Mouse (Mus musculus) lung, postnatal 0 days (tissue): ENCODE data around the gene Acot13. TPM values are rescaled to one million over a fixed set of nuclear protein-coding genes. Genes with fewer than 3 reads are reported as not detected.
"Not testable (repeated sequence)": the region's sequence is repeated elsewhere in the genome, so short reads cannot be mapped to it uniquely, and the experiment has no call there.

ENCODE experiments used
- ATAC-seq: fragments of 200-750 bp; cut with Nextera tagmentation; 2 replicates; pipeline ENCODE4 v1.8.0; 2017; ENCODE audit warnings: moderate library complexity
- DNase-seq: peaks from one replicate; pipeline ENCODE4 v3.0.0-alpha.2; 2016; ENCODE audit warnings: low spot score
- H3K27ac ChIP-seq: fragments of 300-500 bp; sonication (generic); 2 replicates; pipeline ENCODE4 v1.5.1; 2014; ENCODE audit warnings: antibody characterized with exemption, mild to moderate bottlenecking, low read length, mixed read lengths
- H3K27me3 ChIP-seq: fragments of 300-500 bp; sonication (generic); replicated peaks from 2 replicates; pipeline ENCODE4 v1.6.1; 2014; ENCODE audit warnings: low read length, mixed read lengths; ENCODE audit not compliant: insufficient read depth
- H3K36me3 ChIP-seq: fragments of 300-500 bp; sonication (generic); 2 replicates; pipeline ENCODE4 v1.6.1; 2014; ENCODE audit warnings: low read length, mixed read lengths; ENCODE audit not compliant: insufficient read depth
- H3K4me1 ChIP-seq: fragments of 300-500 bp; sonication (generic); 2 replicates; pipeline ENCODE4 v1.6.1; 2014; ENCODE audit warnings: antibody characterized with exemption, low read depth, low read length, mixed read lengths; ENCODE audit not compliant: insufficient read depth
- H3K4me2 ChIP-seq: fragments of 300-500 bp; sonication (generic); replicated peaks from 2 replicates; pipeline ENCODE4 v1.6.1; 2014; ENCODE audit warnings: low read depth, mild to moderate bottlenecking, low read length, moderate library complexity, mixed read lengths
- H3K4me3 ChIP-seq: fragments of 300-500 bp; sonication (generic); 2 replicates; pipeline ENCODE4 v1.5.1; 2014; ENCODE audit warnings: low read depth, low read length
- H3K9ac ChIP-seq: fragments of 300-500 bp; sonication (generic); replicated peaks from 2 replicates; pipeline ENCODE4 v1.6.1; 2014; ENCODE audit warnings: low read depth, mild to moderate bottlenecking
- H3K9me3 ChIP-seq: fragments of 300-500 bp; sonication (generic); 2 replicates; pipeline ENCODE4 v1.6.1; 2016; ENCODE audit warnings: low read length, mixed read lengths
- CTCF ChIP-seq: IDR thresholded peaks from 2 replicates; pipeline ENCODE4 v1.5.1; 2016; ENCODE audit warnings: antibody characterized with exemption, mild to moderate bottlenecking
- EP300 ChIP-seq: IDR thresholded peaks from 2 replicates; pipeline ENCODE4 v1.6.1; 2016; ENCODE audit warnings: antibody characterized with exemption, mild to moderate bottlenecking, control low read depth
- WGBS: fragments of 180-500 bp; shearing (Covaris S2); extraction: QIAGEN DNeasy Blood & Tissue Kit; methylation state at CpG from one replicate; pipeline ENCODE4 v1.1.7; 2014; 5-methylcytosine and 5-hydroxymethylcytosine counted together
- polyA plus RNA-seq: library from polyadenylated mRNA; unstranded; fragments of >200 nt; fragmentation: Nextera tagmentation; extraction: Ambion mirVana; gene quantifications from 2 replicates; pipeline ENCODE4 v1.2.1, GENCODE M21; 2015

The Acot13 gene
- polyA plus RNA-seq, 1 experiment from 2014 or later: 87.2 TPM

- TF ChIP-seq EP300: no peak
- TF ChIP-seq CTCF: no peak
- no peak overlapping the region for H3K4me2 ChIP-seq
- H3K9ac ChIP-seq: no peak overlapping the region
- no peaks in the 10 kb centered on the region for H3K9me3 ChIP-seq
- no peaks in the 10 kb centered on the region for H3K36me3 ChIP-seq
- ATAC-seq (no peak), DNase-seq (no peak)
- 72% methylated on average over 8 of the region's 8 CpGs for WGBS
- no peak overlapping the region for H3K27ac ChIP-seq
- H3K4me3 ChIP-seq: no peak overlapping the region
- no peaks in the 10 kb centered on the region for H3K27me3 ChIP-seq
- no peaks in the 10 kb centered on the region for H3K4me1 ChIP-seq
These were observed 52.5 kb downstream of the Acot13 start for GRCm38 (mm10) chr13:24778706-24779380.

- 64% methylated on average over 2 of the region's 2 CpGs for WGBS
- no peaks in the 10 kb centered on the region for H3K36me3 ChIP-seq
These were observed 53.3 kb downstream of the Acot13 start for GRCm38 (mm10) chr13:24778026-24778425.

GRCm38 (mm10) chr13:24776146-24776844 lies 55.0 kb downstream of the Acot13 start:
- no peak for ATAC-seq

More at GRCm38 (mm10) chr13:24778026-24778425, 53.3 kb downstream of the Acot13 start:
- Histone ChIP-seq H3K9ac (no peak overlapping the region), H3K9me3 (no peaks in the 10 kb centered on the region), H3K27ac (no peak overlapping the region), H3K4me2 (no peak overlapping the region), H3K4me1 (no peaks in the 10 kb centered on the region), H3K4me3 (no peak overlapping the region), H3K27me3 (no peaks in the 10 kb centered on the region)
- DNase-seq (no peak), ATAC-seq (no peak)
- TF ChIP-seq EP300: no peak
- TF ChIP-seq CTCF: no peak

GRCm38 (mm10) chr13:24771482-24771881 lies 59.9 kb downstream of the Acot13 start:
- H3K27ac ChIP-seq: not testable (repeated sequence)
- 91% methylated on average over 10 of the region's 10 CpGs for WGBS

More at GRCm38 (mm10) chr13:24776146-24776844, 55.0 kb downstream of the Acot13 start:
- H3K4me2 ChIP-seq: no peak overlapping the region
- 57% methylated on average over 6 of the region's 7 CpGs for WGBS
- peak; percentile 84 for DNase-seq
- no peaks in the 10 kb centered on the region for H3K27me3 ChIP-seq
- no peak overlapping the region for H3K9ac ChIP-seq
- TF ChIP-seq EP300 (no peak), CTCF (peak; percentile 94)
- no peak overlapping the region for H3K4me3 ChIP-seq
- H3K27ac ChIP-seq: no peak overlapping the region
- H3K4me1 ChIP-seq: no peaks in the 10 kb centered on the region
- H3K36me3 ChIP-seq: no peaks in the 10 kb centered on the region
- no peaks in the 10 kb centered on the region for H3K9me3 ChIP-seq

More at GRCm38 (mm10) chr13:24771482-24771881, 59.9 kb downstream of the Acot13 start:
- not testable (repeated sequence) for H3K36me3 ChIP-seq, ATAC-seq, H3K4me2 ChIP-seq, H3K4me1 ChIP-seq, DNase-seq, H3K4me3 ChIP-seq, H3K9ac ChIP-seq, H3K27me3 ChIP-seq, H3K9me3 ChIP-seq

Other genes starting within 250 kb of the Acot13 start
- 3.1 and 3.9 TPM in 2 replicates for gene Ripor2, start 249.4 kb downstream of the Acot13 start, polyA plus RNA-seq
- gene Armh2, start 90.3 kb downstream of the Acot13 start, polyA plus RNA-seq: not detected in 2 replicates
- gene Gmnn, start 69.6 kb downstream of the Acot13 start, polyA plus RNA-seq: 24.1 and 24.7 TPM in 2 replicates
- 18.5 and 20.8 TPM in 2 replicates for gene BC005537, start 29.9 kb downstream of the Acot13 start, polyA plus RNA-seq
- gene Tdp2, start 139 bp upstream of the Acot13 start, polyA plus RNA-seq: 20.8 and 21.2 TPM in 2 replicates
- gene D130043K22Rik, start 13.6 kb upstream of the Acot13 start, polyA plus RNA-seq: 0.33 and 0.35 TPM in 2 replicates
- gene Aldh5a1, start 106.1 kb upstream of the Acot13 start, polyA plus RNA-seq: 2.0 and 2.3 TPM in 2 replicates
- gene Gpld1, start 111.6 kb upstream of the Acot13 start, polyA plus RNA-seq: 0.56 and 0.99 TPM in 2 replicates
- gene Mrs2, start 188.8 kb upstream of the Acot13 start, polyA plus RNA-seq: 9.1 and 13.3 TPM in 2 replicates
- gene Dcdc2a, start 224.5 kb upstream of the Acot13 start, polyA plus RNA-seq: 2.1 and 2.9 TPM in 2 replicates